Mouse (Mus musculus): Measurements from ENCODE around the gene Mpig6b. TPM values are rescaled to one million over a fixed set of nuclear protein-coding genes. Genes with fewer than 3 reads are reported as not detected.

Mpig6b gene
- total RNA-seq, 1 experiment from 2014 or later, result not detected

DNA sequence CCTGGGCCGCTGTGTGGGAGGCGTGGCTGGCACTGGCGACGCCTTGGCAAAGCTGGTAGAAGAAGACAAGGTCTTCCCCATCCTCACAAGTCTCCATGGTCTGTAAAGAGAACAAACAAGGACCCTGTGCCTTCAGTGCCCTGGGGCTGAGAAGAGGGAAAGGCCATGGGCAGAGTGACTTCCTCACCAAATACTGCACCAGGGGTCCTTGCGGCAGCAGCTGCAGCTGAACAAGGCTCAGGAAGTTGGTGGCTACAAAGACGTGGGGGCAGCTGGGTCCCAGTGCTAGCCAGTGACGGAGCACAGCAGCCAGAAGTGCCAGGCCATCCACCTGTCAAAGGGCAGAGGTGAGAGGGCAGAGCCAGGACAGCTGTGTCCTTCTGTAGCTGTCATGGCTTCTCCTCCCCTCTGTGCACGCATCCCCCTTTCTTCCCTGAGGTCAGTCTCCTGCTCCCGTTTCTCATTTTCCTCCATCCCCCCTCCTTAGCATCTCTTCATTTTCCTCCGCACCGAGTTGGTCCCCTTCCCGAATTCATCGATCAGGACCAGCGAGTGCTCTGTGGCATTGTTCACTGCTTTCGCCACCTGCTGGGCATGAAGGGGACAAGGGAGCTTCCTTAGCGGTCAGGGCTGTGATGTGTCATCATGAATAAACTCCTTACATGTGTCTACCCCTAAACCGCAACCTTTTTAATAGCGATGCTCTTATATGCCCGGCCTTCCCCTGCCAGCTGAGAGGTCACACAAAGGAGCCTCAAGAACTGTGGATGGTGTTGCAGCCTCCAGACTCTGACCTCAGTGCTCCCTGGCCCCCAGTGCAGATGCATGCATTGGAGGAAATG, 36.1 kb downstream of the Mpig6b start:
- peak; percentile 30 to 63; a peak in 2 of 4 replicates for ATAC-seq (replicated peaks in 1 of 2; ENCODE audit: insufficient read depth in 1 of 2, low FRiP score in 2 of 2, low TSS enrichment in 1 of 2, low read depth in 1 of 2, poor library complexity in 2 of 2, severe bottlenecking in 2 of 2)

GRCm38 (mm10) chr17:35028315-35028714, 37.7 kb downstream of the Mpig6b start:
- ATAC-seq (replicated peaks in 1 of 2; ENCODE audit: insufficient read depth in 1 of 2, low FRiP score in 2 of 2, low TSS enrichment in 1 of 2, low read depth in 1 of 2, poor library complexity in 2 of 2, severe bottlenecking in 2 of 2), result no peak

DNA sequence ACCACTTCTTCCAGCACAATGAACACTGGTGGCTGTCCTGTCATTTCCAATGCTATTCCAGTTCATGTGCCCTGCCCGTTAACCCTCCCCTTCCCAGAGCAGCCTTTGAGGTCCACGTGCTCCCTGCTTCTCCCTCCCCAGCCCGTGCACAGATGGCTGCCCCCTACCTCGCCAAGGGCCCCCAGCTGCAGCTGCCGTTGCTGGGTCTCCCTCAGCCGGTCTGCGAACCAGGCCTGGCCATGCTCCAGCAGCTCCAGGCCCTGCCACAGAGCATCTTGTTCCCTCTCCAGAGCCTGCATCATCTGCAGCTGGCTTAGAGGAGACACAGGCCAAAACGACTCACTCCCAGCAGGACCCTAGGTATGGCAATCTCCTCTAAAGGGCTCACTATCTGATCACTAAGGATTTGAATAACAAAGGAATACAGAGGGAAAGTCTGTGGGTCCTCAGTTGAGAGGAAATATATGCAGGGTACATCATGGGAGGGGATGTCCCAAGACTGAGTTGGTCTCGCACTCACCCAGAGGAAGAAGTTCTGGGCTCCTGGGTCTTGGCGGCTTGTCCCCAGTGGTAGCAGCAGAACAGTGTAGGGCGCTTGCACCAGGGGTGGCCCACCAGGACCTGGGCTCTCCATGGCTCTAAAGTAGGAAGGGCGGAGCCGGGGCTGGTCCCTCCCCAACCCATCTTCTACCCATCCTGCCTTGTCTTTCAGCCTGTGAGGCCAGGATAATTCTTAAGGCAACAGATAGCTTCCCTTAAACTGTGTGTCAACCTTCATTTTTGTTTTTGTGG, 38.5 kb downstream of the Mpig6b start, which contains the start of gene Sapcd1:
Gene Sapcd1, minus strand, starts transcription at position 740 of the 792 bp plus-strand sequence.
- ATAC-seq (replicated peaks in 1 of 2; ENCODE audit: insufficient read depth in 1 of 2, low FRiP score in 2 of 2, low TSS enrichment in 1 of 2, low read depth in 1 of 2, poor library complexity in 2 of 2, severe bottlenecking in 2 of 2), result no peak

- no peak for ATAC-seq (replicated peaks in 1 of 2; ENCODE audit: insufficient read depth in 1 of 2, low FRiP score in 2 of 2, low TSS enrichment in 1 of 2, low read depth in 1 of 2, poor library complexity in 2 of 2, severe bottlenecking in 2 of 2)
Measured at GRCm38 (mm10) chr17:35026206-35026605, 39.8 kb downstream of the Mpig6b start.

- no peak for ATAC-seq (replicated peaks in 1 of 2; ENCODE audit: insufficient read depth in 1 of 2, low FRiP score in 2 of 2, low TSS enrichment in 1 of 2, low read depth in 1 of 2, poor library complexity in 2 of 2, severe bottlenecking in 2 of 2)
Measured at GRCm38 (mm10) chr17:35024691-35025488, 41.1 kb downstream of the Mpig6b start.

GRCm38 (mm10) chr17:35024261-35024660, 41.7 kb downstream of the Mpig6b start:
- no peak for ATAC-seq (replicated peaks in 1 of 2; ENCODE audit: insufficient read depth in 1 of 2, low FRiP score in 2 of 2, low TSS enrichment in 1 of 2, low read depth in 1 of 2, poor library complexity in 2 of 2, severe bottlenecking in 2 of 2)

GRCm38 (mm10) chr17:35023756-35024155, 42.2 kb downstream of the Mpig6b start:
- peak; percentile 26 to 39; a peak in 3 of 4 replicates for ATAC-seq (replicated peaks in 1 of 2; ENCODE audit: insufficient read depth in 1 of 2, low FRiP score in 2 of 2, low TSS enrichment in 1 of 2, low read depth in 1 of 2, poor library complexity in 2 of 2, severe bottlenecking in 2 of 2)

DNA sequence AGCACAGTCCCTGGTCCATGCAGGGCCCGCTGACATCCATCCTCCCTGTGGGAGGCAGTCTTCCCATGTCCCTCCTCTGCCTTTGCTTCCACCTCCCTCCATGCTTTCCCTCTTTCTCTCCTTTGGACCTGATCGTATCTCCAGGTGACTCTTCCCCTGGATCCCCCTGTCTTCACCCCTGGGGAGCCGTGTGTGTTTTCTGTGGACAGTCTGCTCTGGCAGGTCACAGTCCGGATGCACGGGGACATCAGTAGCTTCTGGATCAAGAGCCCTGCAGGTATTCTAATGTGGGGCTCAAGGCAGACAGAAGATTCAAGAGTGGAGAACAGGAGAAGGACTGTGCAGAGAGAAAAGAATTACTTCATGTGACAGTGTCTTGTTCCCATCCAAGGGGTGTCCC, 42.8 kb downstream of the Mpig6b start:
- ATAC-seq (replicated peaks in 1 of 2; ENCODE audit: insufficient read depth in 1 of 2, low FRiP score in 2 of 2, low TSS enrichment in 1 of 2, low read depth in 1 of 2, poor library complexity in 2 of 2, severe bottlenecking in 2 of 2), result no peak

DNA sequence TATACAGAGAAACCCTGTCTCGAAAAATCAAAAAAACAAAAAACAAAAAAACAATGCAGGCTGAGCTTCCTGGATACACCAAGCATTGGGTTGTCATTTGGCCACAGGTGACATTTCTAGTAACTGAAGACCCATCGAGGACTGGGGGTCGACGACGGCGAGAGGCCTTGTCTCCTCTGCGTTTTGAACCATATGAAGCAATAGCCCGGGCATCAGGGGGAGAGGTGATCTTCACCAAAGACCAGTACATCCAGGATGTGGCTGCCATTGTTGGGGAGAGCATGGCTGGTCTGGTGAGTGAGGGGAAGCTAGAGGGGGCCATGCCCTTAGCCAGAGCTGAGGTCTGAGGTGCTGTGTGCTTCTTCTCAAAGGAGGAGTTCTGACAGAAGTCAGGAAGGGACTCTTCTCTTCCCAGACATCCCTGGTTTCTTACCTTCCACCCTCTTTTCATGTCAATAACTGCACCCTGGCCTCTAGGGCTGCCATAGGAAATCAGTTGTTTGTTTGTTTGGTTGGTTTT, 43.4 kb downstream of the Mpig6b start:
- no peak for ATAC-seq (replicated peaks in 1 of 2; ENCODE audit: insufficient read depth in 1 of 2, low FRiP score in 2 of 2, low TSS enrichment in 1 of 2, low read depth in 1 of 2, poor library complexity in 2 of 2, severe bottlenecking in 2 of 2)

DNA sequence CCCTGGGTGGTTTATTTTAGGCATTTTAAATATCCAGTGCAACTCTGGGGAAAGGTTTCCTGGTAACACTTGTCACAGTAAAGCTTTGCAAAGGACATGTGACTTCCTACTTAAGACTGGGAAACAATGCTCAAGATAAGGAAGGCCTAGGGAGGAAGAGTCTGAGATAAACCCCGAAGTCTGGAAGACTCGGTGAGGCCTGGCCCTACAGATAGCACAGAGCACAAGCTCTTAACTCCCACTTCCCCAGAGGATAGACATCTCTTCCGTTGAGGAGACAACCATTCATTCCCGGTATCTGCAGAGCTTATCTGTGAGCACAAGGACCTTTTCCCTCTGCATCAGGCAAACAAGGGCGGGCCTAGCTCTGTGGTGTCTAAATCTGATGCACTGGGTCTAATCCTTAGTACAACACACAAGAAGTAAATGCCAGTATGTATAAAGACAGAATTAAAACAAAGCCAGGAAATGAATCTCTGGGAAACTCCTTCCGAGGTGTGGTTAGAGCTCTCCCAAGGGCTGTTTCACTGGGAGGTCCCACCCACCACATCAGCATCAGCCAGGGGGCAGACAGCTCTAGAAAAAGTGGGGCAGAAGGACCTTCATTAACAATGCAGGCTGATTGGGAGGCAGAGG, 44.0 kb downstream of the Mpig6b start:
- ATAC-seq (replicated peaks in 1 of 2; ENCODE audit: insufficient read depth in 1 of 2, low FRiP score in 2 of 2, low TSS enrichment in 1 of 2, low read depth in 1 of 2, poor library complexity in 2 of 2, severe bottlenecking in 2 of 2), result no peak; a peak in 1 of 4 replicates

- ATAC-seq (replicated peaks in 1 of 2; ENCODE audit: insufficient read depth in 1 of 2, low FRiP score in 2 of 2, low TSS enrichment in 1 of 2, low read depth in 1 of 2, poor library complexity in 2 of 2, severe bottlenecking in 2 of 2), result peak; percentile 57 to 61
Measured at GRCm38 (mm10) chr17:35021163-35021808, 44.7 kb downstream of the Mpig6b start.

DNA sequence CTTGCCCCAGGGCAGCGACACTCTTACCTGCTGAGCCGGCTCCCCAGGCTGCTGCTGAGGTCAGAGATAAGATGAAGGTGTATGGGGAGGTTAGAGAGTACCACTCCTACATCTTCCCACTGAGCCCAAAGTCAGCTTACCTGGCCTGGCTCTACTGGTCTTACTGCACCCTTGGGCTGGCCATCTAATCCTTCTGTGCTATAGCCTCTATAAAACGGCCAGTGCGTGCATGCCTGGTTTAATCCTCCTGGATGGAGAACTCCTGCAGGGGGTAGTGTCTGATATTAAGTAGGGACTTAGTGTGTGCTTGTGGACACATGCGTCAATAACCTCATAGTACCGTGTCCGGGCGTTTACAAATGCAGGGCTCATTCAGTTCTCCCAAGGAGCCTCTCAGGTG, 45.4 kb downstream of the Mpig6b start:
- ATAC-seq (replicated peaks in 1 of 2; ENCODE audit: insufficient read depth in 1 of 2, low FRiP score in 2 of 2, low TSS enrichment in 1 of 2, low read depth in 1 of 2, poor library complexity in 2 of 2, severe bottlenecking in 2 of 2), result no peak

GRCm38 (mm10) chr17:35019894-35020293, 46.1 kb downstream of the Mpig6b start:
- ATAC-seq (replicated peaks in 1 of 2; ENCODE audit: insufficient read depth in 1 of 2, low FRiP score in 2 of 2, low TSS enrichment in 1 of 2, low read depth in 1 of 2, poor library complexity in 2 of 2, severe bottlenecking in 2 of 2), result no peak

DNA sequence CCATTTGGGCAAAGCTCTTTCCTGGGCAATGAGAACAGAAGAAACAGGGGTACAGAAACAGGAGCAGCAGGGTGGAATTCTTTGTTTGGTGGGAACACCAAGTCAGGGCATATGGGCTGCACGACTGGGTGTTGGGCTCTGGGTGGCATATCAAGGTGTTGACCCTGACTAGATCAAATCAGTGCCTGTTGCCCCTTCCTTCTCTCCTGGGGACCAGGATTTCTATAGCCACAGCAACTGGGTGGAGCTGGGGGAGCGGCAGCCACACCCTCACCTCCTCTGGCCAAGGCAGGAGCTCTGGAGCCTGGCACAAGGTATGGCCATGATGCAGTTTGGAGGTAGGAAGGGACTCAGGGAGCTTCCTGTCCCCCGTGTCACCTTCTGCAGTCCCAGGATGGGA, 47.8 kb downstream of the Mpig6b start:
- ATAC-seq (replicated peaks in 1 of 2; ENCODE audit: insufficient read depth in 1 of 2, low FRiP score in 2 of 2, low TSS enrichment in 1 of 2, low read depth in 1 of 2, poor library complexity in 2 of 2, severe bottlenecking in 2 of 2), result no peak

DNA sequence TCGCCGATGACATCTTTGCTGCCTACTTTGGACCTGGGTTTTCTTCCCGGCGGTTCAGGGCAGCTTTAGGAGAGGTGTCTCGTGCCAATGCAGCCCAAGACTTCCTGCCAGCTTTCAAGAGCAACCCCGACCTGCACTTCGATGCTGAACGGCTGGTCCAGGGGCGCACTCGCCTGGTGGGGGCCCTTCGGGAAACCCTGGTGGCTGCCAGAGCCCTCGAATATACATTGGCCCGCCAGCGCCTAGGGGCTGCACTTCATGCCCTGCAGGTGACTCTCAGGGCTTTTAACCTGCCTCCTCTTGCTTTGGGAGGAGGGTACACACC, 48.3 kb downstream of the Mpig6b start:
- no peak for ATAC-seq (replicated peaks in 1 of 2; ENCODE audit: insufficient read depth in 1 of 2, low FRiP score in 2 of 2, low TSS enrichment in 1 of 2, low read depth in 1 of 2, poor library complexity in 2 of 2, severe bottlenecking in 2 of 2)

- ATAC-seq (replicated peaks in 1 of 2; ENCODE audit: insufficient read depth in 1 of 2, low FRiP score in 2 of 2, low TSS enrichment in 1 of 2, low read depth in 1 of 2, poor library complexity in 2 of 2, severe bottlenecking in 2 of 2), result no peak
Measured at GRCm38 (mm10) chr17:35016791-35017705, 48.9 kb downstream of the Mpig6b start.

Measured in hematopoietic stem cell, adult 5-6 weeks (primary cell).